Mouse (Mus musculus) testis, adult 2 months (tissue): Measurements from ENCODE around the gene Gas2.

Source experiments
- CTCF ChIP-seq: fragments of 200-500 bp; IDR thresholded peaks from 2 replicates; pipeline ENCODE4 v1.5.1; 2012; ENCODE audit warnings: low read depth, mild to moderate bottlenecking, inconsistent platforms, low read length, moderate library complexity; ENCODE audit not compliant: control insufficient read depth, insufficient read depth, insufficient replicate concordance
- POLR2A ChIP-seq: fragments of 200-500 bp; IDR thresholded peaks from 2 replicates; pipeline ENCODE4 v1.6.1; 2012; ENCODE audit warnings: low read depth, mild to moderate bottlenecking, inconsistent platforms, low read length, moderate library complexity; ENCODE audit not compliant: control insufficient read depth

DNA sequence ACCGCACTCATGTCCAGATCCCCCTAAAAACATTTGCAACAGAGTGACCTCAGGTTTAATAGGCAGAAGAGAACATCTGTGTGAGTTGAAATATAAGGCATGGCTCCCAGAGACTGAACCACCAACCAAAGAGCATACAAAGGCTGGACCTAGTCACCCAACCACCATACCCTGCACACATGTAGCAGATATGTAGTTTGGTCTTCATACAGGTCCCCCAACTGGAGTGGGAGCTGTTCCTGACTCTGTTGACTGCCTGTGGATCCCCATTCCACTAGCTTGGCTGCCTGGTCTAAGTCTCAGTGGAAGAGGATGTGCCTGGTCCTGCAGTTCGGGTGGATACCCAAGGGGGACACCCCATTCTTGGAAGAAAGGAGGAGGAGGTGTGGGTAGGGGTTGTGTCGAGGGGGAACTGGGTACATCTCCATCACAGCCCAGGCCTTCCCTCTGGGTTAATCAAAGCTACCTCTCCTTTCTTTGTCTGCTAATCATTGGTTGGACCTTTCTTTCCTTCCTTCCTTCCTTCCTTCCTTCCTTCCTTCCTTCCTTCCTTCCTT is 45.5 kb upstream of the Gas2 start:
- TF ChIP-seq CTCF, result no peak
- TF ChIP-seq POLR2A, result no peak
